Mouse (Mus musculus) neural tube, embryonic 12.5 days (tissue): ENCODE results near the gene Kcna6. TPM values are rescaled to one million over a fixed set of nuclear protein-coding genes. Genes with fewer than 3 reads are reported as not detected.

ENCODE experiments used
- ATAC-seq: fragments of 200-750 bp; cut with Nextera tagmentation; 2 replicates; pipeline ENCODE4 v1.8.0; 2017; ENCODE audit warnings: low read depth, mild to moderate bottlenecking, moderate TSS enrichment, moderate library complexity; ENCODE audit not compliant: low FRiP score
- H3K27ac ChIP-seq: fragments of 300-500 bp; sonication (generic); 2 replicates; pipeline ENCODE4 v1.5.1; 2016
- H3K27me3 ChIP-seq: fragments of 300-500 bp; sonication (generic); replicated peaks from 2 replicates; pipeline ENCODE4 v1.6.1; 2016; ENCODE audit warnings: mild to moderate bottlenecking
- H3K36me3 ChIP-seq: fragments of 300-500 bp; sonication (generic); 2 replicates; pipeline ENCODE4 v1.6.1; 2016; ENCODE audit warnings: mild to moderate bottlenecking
- H3K4me1 ChIP-seq: fragments of 300-500 bp; sonication (generic); 2 replicates; pipeline ENCODE4 v1.6.1; 2016
- H3K4me2 ChIP-seq: fragments of 300-500 bp; sonication (generic); replicated peaks from 2 replicates; pipeline ENCODE4 v1.6.1; 2016; ENCODE audit warnings: mild to moderate bottlenecking
- H3K4me3 ChIP-seq: fragments of 300-500 bp; sonication (generic); 2 replicates; pipeline ENCODE4 v1.5.1; 2016
- H3K9ac ChIP-seq: fragments of 300-500 bp; sonication (generic); 2 replicates; pipeline ENCODE4 v1.6.1; 2016; ENCODE audit warnings: mild to moderate bottlenecking
- H3K9me3 ChIP-seq: fragments of 300-500 bp; sonication (generic); 2 replicates; pipeline ENCODE4 v1.6.1; 2016; ENCODE audit warnings: mild to moderate bottlenecking
- WGBS: fragments of 180-500 bp; shearing (Covaris S2); methylation state at CpG from one replicate; pipeline ENCODE4 v1.1.7; 2016; 5-methylcytosine and 5-hydroxymethylcytosine counted together
- polyA plus RNA-seq: library from polyadenylated mRNA; unstranded; fragments of >200 nt; fragmentation: Nextera tagmentation; extraction: Ambion mirVana; gene quantifications from 2 replicates; pipeline ENCODE4 v1.2.1, GENCODE M21; 2016

Gene Kcna6
- polyA plus RNA-seq: 12.0 and 16.9 TPM in 2 replicates

DNA sequence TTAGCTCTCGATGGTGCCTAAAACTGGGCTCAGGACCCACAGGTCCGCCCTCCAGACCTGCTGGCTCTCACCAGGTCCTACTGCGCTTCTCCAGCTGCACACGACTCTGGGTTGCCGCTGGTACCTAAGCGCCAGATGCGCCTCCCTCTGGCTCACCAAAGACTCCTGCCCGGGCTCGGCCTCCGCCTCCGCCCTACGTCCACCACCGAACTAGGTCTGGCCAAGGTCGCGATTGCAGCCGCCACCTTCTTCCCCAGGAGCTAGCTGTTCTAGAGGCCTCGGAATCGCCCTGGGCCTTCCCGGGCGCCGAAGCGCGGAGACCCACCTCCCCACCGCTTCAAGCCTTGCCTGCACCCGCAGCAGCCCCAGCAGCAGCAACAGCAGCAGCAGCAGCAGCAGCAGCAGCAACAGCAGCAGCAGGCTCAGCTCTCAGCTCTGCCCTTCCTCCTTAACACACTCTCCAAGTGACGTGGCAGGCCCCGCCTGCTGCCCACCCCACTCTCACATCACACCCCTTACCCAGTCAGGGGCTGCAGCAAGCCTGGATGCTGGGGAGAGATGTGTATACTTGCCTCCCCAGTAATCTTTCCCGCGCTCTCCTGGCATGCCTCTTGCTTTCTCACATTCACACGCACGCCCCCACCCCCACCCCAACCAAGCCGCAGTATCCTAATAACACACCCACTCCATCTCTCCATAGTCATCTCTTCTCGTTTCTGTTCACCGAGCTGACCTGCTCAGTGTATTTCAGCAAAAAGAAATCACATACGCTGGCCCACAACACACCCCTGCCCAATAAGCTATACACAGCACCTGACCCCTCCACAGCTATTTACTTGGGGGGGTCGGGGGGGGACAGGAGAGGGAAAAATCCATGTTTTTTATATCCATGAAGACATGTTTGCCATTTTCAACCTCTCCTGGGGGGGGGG, at the start of gene Kcna6:
Gene Kcna6 (minus strand): TSS at position 464 of the 932 bp plus-strand sequence.
- Histone ChIP-seq H3K9me3 (no peaks in the 10 kb centered on the region), H3K9ac (peak within 1 kb of the TSS; percentile 48), H3K4me2 (peak within 1 kb of the TSS; percentile 86), H3K4me3 (peak within 1 kb of the TSS; percentile 52), H3K36me3 (no peaks in the 10 kb centered on the region), H3K27ac (no peak within 1 kb of the TSS; the same call in 1 of the 2 replicates), H3K27me3 (peaks cover 32% of the 10 kb centered on the region), H3K4me1 (peaks cover 10% of the 10 kb centered on the region; the same call in 1 of the 2 replicates)
- ATAC-seq: peak; percentile 89
- WGBS: 4% methylated on average over 36 of the region's 36 CpGs

DNA sequence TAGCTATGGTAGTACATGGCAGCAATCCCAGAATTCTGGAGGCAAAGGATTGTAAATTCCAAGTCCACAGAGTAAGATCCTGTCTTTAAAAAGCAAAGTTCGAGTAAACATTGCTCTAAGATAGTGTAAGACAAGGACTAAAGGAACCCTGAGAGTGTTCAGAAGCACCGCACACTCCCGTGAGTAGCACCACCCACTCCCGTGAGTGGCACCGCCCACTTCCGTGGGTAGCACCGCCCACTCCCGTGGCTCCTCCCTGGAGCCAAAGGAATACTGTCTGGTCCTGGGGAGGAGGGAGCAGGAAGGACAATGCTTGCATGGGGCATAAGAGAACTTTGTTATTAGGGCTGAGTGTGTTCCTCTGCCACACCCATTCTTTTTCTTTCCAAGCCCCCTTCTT, 48.4 kb upstream of the Kcna6 start:
- Histone ChIP-seq H3K9ac (no peak overlapping the region), H3K27me3 (no peaks in the 10 kb centered on the region), H3K27ac (no peak overlapping the region), H3K4me3 (no peak overlapping the region), H3K4me2 (no peak overlapping the region), H3K4me1 (no peaks in the 10 kb centered on the region), H3K36me3 (no peaks in the 10 kb centered on the region), H3K9me3 (peaks cover 4% of the 10 kb centered on the region; the same call in 1 of the 2 replicates)
- WGBS: 83% methylated on average over 8 of the region's 8 CpGs
- no peak for ATAC-seq

DNA sequence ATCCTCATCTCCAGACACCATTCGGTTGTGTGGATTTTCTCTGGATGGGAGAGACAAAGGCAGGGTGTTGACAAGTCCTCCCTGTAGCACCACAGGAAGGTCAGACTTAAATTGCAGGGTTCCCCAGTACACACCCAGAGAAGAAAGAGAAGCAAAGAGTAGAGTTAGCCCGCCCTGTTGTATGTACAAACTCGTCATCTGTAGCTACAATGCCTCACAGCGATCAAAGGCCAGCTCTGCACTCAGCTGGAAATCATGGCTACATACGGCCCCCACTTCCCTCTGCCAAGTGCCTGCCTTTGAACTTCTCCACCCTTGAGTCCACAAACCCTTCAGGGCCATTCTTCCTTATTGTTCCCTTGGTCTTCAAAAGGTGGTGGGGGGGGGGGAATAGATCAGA, 43.7 kb upstream of the Kcna6 start:
- H3K27me3 ChIP-seq: no peaks in the 10 kb centered on the region
- no peaks in the 10 kb centered on the region for H3K9me3 ChIP-seq
- H3K4me1 ChIP-seq: no peaks in the 10 kb centered on the region
- H3K9ac ChIP-seq: no peak overlapping the region
- no peak for ATAC-seq
- H3K4me2 ChIP-seq: no peak overlapping the region
- no peak overlapping the region for H3K27ac ChIP-seq
- no peaks in the 10 kb centered on the region for H3K36me3 ChIP-seq
- H3K4me3 ChIP-seq: no peak overlapping the region
- 55% methylated on average over 5 of the region's 5 CpGs for WGBS

DNA sequence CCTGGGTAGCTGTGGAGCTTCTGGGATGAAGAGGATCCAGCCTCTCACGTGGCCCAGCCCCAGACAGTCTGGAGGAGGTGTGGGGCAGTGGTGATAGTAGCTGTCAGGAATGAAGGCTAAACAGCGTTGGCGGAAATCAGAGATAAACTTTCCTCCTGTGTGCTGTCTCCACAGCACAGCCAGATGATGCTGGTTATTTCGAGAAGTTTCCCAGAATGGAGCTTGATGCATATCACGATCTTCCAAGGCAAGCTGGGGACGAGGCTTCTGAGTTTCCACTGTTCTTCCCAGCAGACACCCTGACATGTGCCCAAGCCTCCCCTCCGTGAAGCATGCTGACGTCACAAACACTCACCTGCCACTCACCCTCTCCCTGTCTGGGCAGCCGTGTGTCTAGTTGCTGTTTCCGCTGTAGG, 43.2 kb upstream of the Kcna6 start:
- Histone ChIP-seq H3K27me3 (no peaks in the 10 kb centered on the region), H3K4me1 (no peaks in the 10 kb centered on the region), H3K36me3 (no peaks in the 10 kb centered on the region), H3K27ac (no peak overlapping the region), H3K4me3 (no peak overlapping the region), H3K9me3 (no peaks in the 10 kb centered on the region), H3K9ac (no peak overlapping the region), H3K4me2 (no peak overlapping the region)
- no peak for ATAC-seq
- WGBS: 75% methylated on average over 10 of the region's 10 CpGs

DNA sequence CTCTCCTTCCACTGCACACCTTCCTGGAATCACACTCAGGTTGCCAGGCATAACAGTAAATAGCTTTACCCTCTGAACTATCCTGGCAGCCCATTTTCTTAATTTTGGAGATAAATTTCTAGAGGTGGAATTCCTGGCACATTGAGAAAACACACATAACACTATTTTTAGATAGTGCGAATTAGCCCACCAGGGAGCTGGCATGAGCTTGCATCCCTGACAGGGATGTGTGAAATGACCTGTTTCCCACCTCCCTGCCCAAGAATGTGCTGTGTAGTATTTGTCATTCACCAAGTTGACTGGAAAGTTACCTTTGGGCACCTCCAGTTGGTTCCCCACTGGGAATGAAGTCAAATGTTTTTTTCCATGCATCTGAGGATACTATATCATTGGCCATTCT, 42.6 kb upstream of the Kcna6 start:
- 87% methylated on average over 1 of the region's 1 CpGs for WGBS
- Histone ChIP-seq H3K4me1 (no peaks in the 10 kb centered on the region), H3K9me3 (no peaks in the 10 kb centered on the region), H3K4me2 (no peak overlapping the region), H3K9ac (no peak overlapping the region), H3K4me3 (no peak overlapping the region), H3K36me3 (no peaks in the 10 kb centered on the region), H3K27ac (no peak overlapping the region), H3K27me3 (no peaks in the 10 kb centered on the region)
- ATAC-seq: no peak

DNA sequence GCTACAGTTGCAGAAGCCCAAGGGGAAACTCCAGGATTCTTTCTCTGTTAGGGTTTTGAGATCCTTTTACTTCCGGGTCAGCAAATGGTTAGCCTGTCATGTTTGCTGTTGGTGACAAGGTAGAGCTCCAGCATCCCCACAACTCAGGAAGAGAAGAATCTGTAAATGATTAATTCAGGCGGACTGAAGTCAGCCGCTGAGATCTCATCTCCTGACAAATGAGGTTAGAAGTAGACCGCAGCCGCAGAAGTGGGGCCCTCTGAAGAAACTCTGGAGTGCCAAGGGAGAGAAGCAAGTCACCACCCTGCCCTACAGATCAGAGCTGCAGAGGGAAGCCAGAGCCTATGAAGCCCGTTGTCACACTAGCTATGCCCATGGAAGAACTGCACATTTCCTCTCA, 37.4 kb upstream of the Kcna6 start:
- ATAC-seq: no peak
- Histone ChIP-seq H3K9me3 (no peaks in the 10 kb centered on the region), H3K9ac (no peak overlapping the region), H3K4me1 (no peaks in the 10 kb centered on the region), H3K4me3 (no peak overlapping the region), H3K36me3 (no peaks in the 10 kb centered on the region), H3K4me2 (no peak overlapping the region), H3K27me3 (no peaks in the 10 kb centered on the region), H3K27ac (no peak overlapping the region)
- WGBS: 80% methylated on average over 6 of the region's 6 CpGs

DNA sequence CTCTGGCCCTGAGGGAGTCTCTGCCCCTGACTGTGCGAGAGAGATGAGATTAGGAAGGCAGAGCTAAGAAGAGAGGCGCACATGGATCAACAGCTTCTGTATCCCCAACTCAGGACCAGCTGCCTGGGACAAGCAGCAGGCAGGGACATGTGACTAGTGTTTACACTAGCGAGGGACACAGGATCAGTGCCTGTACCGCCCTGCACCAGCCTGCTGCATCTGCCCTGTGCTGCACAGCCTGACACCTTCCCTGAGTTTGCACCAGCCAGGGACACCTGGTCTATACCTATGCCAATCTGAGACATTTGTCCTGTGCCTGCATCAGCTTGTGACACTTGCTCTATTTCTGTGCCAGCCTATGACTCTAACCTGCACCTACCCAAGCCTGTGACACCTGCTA, 33.4 kb upstream of the Kcna6 start:
- no peak overlapping the region for H3K9ac ChIP-seq
- no peak for ATAC-seq
- H3K4me1 ChIP-seq: peaks cover 4% of the 10 kb centered on the region; the same call in 1 of the 2 replicates
- no peaks in the 10 kb centered on the region for H3K36me3 ChIP-seq
- H3K27me3 ChIP-seq: 0 out of 2 replicates have a peak, but pooled peaks cover 3% of the 10 kb centered on the region
- H3K4me3 ChIP-seq: no peak overlapping the region
- H3K9me3 ChIP-seq: no peaks in the 10 kb centered on the region
- no peak overlapping the region for H3K4me2 ChIP-seq
- WGBS: 73% methylated on average over 4 of the region's 4 CpGs
- H3K27ac ChIP-seq: no peak overlapping the region

DNA sequence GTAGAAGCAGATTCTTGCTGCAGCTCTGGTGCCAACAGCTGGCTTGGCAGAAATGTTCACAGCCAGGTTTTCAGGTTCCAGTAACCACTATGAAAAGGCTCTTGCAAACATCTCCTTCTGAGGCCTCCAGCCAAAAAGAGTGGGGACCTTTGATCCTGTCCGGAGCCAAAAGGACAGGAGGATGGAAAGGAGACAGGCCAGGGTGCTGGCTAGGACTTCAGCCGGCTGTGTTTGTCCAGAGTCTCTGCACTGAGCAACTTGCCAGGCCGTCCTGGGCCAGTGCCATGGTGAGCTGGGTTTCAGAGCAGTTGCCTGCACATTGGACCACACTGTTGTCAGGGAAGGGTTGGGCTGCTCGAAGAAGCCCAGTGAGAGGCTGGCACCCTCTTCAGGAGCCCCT, 31.9 kb upstream of the Kcna6 start:
- ATAC-seq: no peak
- WGBS: 80% methylated on average over 4 of the region's 4 CpGs

DNA sequence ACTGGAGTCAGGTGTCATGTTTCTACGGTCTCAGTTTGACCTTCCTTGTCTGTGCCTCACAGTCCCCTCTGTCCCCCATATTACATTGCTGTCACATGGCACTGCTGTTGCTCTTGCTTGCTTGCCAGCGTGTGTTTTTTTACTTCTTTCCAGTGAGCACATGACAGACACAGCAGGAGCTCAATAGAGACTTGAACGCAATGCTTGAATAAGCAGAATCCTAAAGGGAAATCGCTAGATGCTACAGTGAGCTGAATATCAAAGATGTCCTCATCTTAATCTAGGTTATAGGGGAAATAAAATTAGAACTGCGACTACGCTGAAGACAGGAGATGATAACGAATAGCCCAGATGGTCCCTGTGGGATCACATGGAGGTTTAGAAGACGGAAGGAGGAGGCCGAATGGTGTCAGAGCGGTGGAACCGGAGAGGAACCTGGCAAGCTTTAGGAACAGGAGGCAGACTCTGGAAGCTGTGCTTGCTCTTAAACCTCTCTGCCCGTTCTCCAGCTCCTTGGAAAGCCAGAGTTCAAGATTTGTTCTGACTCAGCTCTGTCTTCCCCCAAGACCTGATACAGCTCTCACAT, 29.8 kb upstream of the Kcna6 start:
- Histone ChIP-seq H3K4me2 (no peak overlapping the region), H3K4me3 (no peak overlapping the region), H3K36me3 (no peaks in the 10 kb centered on the region), H3K9ac (no peak overlapping the region), H3K27ac (no peak overlapping the region), H3K9me3 (no peaks in the 10 kb centered on the region), H3K27me3 (0 out of 2 replicates have a peak, but pooled peaks cover 3% of the 10 kb centered on the region), H3K4me1 (peaks cover 23% of the 10 kb centered on the region)
- no peak for ATAC-seq
- 62% methylated on average over 12 of the region's 12 CpGs for WGBS

More for the DNA sequence above, 31.9 kb upstream of the Kcna6 start:
- H3K4me1 ChIP-seq: peaks cover 18% of the 10 kb centered on the region
- H3K4me3 ChIP-seq: no peak overlapping the region
- no peaks in the 10 kb centered on the region for H3K36me3 ChIP-seq
- no peak overlapping the region for H3K4me2 ChIP-seq
- H3K9ac ChIP-seq: no peak overlapping the region
- no peak overlapping the region for H3K27ac ChIP-seq
- H3K27me3 ChIP-seq: 0 out of 2 replicates have a peak, but pooled peaks cover 3% of the 10 kb centered on the region
- no peaks in the 10 kb centered on the region for H3K9me3 ChIP-seq

DNA sequence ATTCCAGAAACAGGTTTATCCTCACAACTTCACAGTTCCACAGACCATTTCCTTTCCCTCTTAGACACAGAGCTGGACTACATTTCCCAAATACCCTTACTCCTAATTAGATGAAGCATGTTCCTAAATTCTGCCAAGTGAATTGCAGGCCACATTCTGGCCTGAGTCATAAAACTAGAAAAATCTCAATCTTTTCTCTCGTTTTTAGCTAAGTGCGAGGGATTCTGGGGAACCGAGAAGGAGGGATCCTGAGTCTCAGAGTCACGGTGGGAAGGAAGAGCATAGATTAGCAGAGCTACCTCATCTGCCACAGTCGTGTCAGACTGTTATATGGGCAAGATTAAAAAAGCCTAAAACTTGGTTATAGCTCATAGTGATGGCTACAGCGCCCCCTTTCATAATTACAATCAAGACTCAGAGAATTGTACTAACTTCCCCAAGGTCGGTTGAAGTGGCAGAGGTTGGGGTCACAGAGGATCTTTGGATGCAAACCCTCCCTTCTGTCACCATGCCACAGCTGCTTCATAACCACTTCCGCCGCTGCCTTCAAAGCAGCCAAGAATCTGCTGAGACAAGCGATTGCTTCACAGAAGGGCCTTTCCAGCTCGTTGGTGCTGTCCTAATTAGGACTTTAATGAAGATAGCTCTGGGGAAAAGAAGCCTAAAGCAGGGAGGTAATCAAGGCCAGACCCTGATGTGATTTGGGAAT, 28.6 kb upstream of the Kcna6 start:
- Histone ChIP-seq H3K27me3 (0 out of 2 replicates have a peak, but pooled peaks cover 3% of the 10 kb centered on the region), H3K9me3 (no peaks in the 10 kb centered on the region), H3K36me3 (no peaks in the 10 kb centered on the region), H3K4me2 (no peak overlapping the region), H3K4me3 (no peak overlapping the region), H3K27ac (peak overlapping the region; percentile 28), H3K9ac (no peak overlapping the region), H3K4me1 (peaks cover 23% of the 10 kb centered on the region)
- WGBS: 72% methylated on average over 11 of the region's 11 CpGs
- no peak for ATAC-seq

DNA sequence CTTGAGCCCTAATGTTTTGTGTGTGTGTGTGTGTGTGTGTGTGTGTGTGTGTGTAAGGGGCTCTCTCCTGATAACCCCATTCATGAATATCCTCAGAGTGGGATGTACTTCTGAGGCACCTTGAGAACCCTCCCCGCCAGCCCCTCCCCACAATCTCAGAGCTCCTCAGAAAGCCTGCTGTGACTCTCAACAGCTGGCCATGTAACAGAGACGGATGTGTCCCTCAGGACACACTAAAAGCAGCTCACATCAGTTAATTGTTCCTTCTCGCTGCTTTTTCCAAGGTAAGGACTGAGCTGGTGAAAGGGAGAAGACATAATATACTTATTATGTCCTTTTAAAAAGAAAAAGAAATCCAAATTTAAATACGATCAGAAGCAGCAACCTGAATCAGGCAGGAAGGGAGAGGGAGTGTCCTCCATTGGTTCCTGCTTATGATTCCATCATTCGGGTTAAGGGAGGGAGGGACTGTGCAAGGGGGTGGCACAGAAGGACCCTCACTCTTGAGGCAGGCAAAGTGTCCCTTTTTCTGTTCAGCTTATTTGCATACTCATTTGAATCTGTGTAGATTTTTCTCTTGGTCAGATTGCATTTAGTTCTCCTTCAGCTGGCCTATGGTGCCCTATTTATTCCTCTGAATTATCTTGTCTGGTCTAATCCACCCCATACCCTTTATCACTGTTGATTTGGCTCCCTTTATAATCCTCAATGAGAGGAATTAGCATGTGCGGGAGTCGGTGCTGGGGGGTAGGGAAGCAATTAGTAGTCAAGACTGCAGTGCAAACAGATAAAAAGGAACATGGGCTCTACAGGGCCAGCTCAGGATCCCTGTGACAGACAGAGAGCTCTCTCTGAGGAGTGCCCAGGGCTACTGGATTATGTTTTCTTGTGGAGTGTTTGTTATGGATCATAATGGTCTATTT, 27.4 kb upstream of the Kcna6 start:
- Histone ChIP-seq H3K4me1 (peaks cover 23% of the 10 kb centered on the region), H3K27ac (peak overlapping the region; percentile 28; the same call in 1 of the 2 replicates), H3K9ac (no peak overlapping the region), H3K9me3 (no peaks in the 10 kb centered on the region), H3K27me3 (0 out of 2 replicates have a peak, but pooled peaks cover 3% of the 10 kb centered on the region), H3K36me3 (no peaks in the 10 kb centered on the region), H3K4me3 (no peak overlapping the region), H3K4me2 (0 out of 2 replicates have a peak overlapping the region, but pooled peaks have one; percentile 12)
- peak; percentile 69 for ATAC-seq
- WGBS: 18% methylated on average over 7 of the region's 7 CpGs
